Mouse (Mus musculus): ENCODE measurements around the gene Msl1.

Msl1 gene

DNA sequence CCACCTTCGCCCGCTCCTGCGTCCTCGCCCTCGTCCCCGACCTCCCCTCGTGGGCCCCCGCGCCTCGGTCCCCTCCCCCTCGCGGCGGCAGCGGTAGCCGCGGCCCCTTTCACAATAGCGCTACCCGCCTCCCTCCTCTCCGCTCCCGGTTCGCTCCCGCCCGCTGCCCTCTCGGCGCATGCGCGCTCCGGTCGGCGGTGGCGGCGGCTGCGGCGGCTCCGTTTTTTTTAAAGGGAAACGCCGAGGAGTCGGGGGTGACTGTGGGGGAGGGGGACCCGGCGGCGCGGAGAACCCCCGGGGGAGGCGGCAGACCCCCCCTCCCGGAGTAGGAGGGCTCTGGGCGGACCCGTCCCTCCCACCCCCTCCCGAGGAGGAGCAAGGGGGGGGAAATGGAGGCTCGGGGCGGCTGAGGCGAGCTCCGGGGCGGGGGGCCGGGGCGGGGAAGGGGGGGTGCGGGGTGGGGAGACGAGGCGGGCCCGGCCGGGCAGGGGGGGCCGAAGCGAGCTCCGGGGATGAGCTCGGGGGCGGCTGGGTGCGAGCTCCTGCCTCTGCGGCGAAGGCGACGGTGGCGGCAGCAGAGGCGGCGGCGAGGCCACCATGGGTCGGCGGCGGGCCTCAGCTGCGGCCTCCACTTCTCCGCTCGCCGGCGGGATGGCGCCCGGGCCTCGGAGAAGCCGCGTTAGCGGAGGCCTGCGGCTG lies at the start of gene Msl1:
Gene Msl1, plus strand, starts transcription at position 502 of the 699 bp plus-strand sequence.
- DNase-seq (ENCODE audit: low spot score in 2 of 2): peak; percentile 93 to 94

DNA sequence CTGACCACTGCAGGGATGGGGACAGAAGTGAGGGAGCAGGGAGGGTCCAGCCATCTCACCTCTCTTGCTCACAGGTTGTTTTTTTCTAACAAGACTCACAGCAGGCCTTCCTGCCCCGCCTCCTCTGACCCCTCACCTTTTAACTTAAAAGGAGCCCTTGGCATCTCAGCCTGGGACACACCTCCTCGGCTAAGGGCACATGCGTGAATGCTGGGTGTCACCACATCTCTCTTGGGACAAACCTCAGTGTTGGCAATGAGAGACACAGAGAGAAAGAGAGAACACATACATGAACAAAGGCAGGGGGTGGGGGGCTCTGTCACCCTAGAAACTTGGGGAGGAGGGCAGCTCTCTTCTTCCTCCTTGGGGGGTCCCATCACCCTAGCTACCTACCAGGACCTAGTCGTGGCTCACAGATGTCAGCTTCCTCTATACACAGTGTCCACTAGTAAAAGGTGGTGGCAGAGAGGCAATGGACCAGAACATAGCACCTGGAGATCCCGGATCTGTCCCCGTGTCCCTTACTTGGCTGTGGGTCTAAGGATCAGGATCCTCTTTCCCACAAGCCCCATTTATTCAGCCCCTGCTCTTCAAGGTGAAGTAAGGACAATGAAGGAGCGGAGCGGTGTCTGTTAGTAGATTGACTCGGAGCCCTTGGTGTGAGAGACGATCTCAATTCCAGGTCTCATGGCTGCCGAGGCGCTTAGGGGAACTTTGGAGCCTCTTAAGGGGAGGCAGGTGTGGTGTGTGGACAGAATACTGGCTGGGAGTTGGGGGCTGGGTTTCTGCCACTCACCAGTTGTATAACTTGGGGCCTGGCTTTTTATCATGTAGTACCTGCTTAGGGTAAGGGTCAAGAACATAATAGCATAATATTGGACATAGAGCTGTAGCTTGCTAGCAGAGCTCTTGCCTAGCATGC lies 49.1 kb upstream of the Msl1 start:
- DNase-seq (ENCODE audit: low spot score in 2 of 2): no peak

DNA sequence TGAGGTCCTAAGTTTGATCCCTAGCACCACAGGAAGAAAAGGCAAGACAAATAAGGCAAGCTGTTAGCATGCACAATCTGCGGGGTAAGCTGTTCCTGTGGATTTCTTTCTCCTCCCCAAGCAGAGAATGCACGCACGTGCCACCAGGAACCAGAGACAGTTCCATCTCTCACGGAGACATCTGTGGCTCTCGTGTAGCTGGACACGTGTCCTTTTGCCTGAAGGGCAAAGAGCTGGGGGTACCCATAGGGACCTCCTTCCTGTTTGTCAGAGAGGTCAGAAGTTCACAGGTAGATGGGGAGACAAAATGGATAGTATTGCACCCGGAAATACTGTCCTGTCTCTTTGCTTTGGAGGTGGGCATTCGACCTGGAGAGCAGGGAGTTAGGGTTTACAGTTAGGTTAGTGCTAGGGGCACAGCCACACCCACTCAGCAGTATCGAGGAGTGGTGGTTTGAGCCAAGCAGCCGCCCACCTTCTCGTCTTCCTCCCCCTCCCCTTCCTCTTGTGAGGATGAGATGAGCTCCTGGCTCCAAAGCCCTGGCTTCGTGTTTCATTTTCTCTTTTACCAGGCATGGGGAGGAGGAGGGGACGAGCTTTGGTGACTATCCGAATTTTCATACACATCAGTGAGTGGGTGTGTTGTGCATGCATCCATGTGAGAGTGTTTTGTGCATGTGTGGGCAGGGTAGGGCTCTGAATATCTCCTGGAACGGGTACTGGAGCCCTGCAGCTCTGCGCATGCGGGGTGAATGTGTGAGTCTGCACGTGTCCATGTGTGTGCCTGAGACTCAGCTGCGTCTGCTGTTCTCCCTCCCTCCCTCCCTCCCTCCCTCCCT lies 48.2 kb upstream of the Msl1 start:
- DNase-seq (ENCODE audit: low spot score in 2 of 2): peak; percentile 95 to 98

DNA sequence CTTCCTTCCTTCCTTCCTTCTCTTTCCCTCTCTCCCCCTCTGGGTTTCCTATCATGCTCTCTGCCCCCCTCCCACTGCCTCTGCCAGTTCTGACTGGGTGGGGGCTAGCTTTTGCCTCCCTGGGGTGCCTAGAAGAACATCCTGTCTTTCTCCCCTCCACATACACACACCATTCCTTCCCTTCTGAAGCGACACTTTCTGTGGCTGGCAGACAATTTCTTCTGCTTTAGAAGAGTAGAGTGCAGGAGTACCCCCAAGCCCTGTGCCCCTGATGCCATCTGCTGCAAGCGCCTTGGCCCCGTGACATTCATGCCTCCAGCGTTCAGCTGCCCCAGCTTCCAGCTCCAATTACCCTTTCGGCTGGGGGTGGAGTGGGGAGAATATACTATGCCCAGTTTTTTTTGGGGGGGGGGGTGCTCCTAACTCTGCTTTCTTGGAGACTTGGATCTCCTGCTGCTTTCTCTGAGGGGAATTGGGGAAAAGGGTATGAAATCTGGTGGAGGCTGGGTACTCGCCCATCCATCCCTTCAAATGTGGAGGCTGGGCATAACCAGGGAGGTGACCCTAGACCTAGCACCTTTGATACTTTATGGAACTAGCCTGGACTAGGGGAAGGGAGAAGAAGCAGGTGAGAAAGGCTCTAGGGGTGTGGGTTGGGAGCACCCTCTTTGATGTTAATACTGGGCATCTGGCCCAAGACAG lies 47.4 kb upstream of the Msl1 start:
- peak in 1 of 2 experiments; percentile 58 for DNase-seq (ENCODE audit: low spot score in 2 of 2)

DNA sequence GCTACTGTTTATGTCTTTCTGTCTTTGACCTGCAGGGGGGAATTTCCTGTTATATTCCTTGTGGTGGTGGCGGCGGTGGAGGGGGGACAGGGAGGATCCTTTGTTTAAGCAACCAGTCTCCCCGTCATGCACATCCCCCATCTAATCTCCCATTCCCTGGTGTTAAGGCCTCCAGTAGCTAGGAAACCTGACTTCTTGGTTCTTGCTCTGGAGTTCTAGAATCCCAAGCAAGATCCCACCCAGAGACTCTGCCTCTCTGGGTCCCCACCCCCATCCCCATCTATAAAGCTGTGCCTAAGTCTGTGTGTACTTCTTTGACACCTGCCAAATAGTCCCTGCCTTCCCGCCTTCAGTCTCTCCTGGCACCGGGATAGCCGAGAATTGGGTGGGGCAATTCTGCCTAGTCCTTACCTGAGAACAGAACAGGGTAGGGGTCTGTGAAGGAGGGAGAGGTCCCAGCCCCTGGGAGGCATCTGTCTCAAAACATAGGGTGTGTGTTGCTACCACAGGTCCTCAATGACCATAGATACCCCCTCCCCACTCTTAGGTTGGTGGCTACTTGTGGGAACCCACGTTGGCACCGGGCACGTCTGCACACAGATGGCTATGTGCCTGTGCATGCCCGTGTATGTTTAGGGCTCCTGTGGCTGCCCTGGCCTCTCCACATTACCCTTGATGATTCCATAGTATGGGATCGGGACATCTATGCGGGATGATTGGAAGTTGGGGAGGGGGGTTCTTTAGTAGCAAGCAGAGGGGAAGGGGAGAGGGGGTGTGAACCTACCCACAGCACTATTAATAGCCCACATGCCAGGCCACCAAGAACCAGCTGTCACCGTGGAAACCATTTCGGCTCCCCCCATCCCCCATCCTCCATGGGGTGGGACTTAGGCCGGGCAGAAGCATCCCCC lies 46.6 kb upstream of the Msl1 start:
- peak in 1 of 2 experiments; percentile 72 for DNase-seq (ENCODE audit: low spot score in 2 of 2)

DNA sequence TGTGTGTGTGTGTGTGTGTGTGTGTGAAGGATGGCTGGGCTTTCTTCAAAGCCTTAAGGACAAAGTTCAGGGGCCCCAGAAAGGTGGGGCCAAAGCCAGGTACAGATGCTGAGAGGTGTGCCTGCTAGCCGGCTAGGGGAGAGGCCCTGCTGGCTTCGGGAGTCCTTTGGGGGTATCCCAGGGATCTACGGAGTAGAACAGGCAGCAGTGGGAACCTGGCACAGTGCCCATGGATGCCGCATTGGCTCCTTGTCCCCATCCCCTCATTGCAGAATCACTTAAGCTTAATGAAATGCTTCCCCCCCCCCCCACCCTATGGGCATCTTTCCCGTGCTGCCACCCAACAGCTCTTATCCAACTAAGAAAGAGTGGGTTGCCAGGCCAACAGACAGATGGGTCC lies 45.6 kb upstream of the Msl1 start:
- DNase-seq (ENCODE audit: low spot score in 2 of 2): peak; percentile 84 to 85

DNA sequence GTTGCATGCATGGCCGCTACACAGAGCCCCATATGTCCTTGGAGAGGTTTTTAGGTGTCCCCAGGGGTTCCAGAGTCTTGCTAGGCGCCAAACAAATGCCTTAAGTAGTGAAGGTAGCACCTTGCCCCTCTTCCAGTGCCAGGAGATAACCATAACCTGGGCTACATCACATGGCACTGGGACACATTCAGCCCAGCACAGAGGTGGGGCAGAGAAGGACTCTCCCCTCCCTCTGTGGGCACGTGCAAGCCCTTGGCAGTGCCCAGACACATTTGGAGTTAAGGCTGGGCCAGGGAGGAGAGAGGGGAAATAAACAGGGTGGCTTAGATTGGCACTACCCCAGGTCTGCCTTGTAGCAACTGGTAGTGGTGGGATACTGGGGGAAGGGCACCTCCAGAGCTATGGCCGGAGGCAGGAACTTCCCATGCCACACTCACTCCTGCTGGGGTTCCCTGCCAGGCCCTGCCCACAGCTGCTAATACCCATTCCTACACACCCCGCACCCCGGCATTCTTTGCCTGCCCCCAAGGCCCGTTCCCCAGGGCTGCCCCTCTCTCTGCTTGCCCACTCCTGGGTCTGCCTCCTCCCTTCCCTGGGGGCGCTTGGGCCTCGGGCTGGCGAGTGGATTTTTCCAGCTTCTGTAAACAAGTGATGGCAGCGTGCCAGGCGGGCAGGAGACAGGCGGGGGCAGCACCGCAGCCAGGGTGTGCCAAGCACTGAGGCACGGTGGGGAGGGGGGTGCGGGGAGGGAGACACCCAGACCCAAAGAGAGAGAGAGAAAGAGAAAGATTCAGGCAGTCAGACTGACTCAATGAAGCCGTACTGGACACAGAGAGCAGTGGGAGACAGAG lies 44.7 kb upstream of the Msl1 start:
- peak; percentile 92 to 93 for DNase-seq (ENCODE audit: low spot score in 2 of 2)

DNA sequence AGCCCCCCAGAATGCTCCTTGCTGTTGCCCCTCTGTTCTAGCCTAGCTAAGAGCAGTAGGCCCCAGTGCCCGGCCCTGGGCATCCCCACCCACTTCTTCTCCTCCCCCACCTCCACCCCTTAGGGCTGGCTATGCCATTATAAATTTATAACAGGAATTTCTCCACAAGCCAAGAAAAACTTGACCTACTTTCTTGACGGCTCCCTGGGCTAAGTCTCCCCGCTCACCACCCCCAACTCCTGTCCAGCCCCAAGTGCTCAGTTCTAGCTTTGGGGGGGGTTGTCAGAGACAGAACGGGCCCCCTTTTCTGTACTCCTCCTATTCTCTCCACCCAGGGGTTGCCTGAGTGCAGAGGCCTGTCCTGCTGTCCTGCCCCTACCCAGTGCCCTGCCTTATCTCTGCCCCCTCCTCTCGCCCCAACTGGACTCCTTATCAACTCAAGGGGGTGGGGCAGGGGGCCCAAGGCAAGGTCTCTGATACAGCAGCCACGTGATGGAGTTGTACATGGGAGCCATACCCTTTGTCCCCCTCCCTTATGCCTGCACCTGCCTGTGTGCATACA lies 44.0 kb upstream of the Msl1 start:
- DNase-seq (ENCODE audit: low spot score in 2 of 2): no peak

DNA sequence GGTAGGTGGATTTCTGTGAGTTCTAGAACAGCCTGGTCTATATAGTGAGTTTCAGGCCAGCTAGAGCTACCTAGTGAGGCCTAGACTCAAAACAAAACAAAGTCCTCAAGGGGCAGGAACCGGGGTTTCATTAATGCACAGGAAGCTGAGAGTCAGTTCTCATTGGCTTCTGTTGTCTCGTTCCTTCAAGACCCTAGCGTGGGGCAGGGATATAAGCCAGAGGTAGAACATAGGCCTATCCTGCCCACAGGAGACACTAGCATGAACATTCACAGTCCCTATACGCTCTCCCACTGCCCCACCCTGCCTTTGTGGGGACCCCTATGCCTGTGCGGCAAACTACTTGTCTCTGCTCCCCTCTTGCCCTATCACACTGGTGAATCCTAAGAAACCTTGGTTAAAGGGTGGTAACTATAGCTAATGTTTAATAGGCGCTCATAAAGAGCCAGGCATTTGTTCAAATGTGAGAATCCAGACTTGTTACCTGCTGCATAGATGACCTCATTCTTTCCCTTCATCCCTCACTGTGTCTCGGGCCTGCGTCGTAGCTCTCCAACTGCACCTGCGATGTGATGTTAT lies 42.7 kb upstream of the Msl1 start:
- DNase-seq (ENCODE audit: low spot score in 2 of 2): no peak

DNA sequence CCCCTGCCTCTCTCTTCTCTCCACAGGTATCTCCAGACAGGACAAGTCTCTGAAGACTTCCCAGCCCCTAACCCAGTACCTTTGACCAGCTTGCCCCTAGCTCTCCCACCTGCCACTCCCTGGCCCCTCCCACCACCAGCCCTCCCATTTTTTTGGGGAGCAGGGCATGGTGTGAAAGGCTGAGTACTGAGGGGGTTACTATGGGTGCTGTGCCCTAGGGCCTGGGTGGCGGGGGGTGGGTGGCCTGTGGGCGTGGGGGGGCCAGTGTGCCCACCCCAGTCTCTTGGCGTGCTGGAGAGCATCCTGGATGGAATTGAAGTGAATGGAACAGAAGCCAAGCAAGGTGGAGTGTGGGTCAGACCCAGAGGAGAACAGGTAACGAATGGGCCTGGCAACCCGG lies 42.1 kb upstream of the Msl1 start:
- no peak for DNase-seq (ENCODE audit: low spot score in 2 of 2)

DNA sequence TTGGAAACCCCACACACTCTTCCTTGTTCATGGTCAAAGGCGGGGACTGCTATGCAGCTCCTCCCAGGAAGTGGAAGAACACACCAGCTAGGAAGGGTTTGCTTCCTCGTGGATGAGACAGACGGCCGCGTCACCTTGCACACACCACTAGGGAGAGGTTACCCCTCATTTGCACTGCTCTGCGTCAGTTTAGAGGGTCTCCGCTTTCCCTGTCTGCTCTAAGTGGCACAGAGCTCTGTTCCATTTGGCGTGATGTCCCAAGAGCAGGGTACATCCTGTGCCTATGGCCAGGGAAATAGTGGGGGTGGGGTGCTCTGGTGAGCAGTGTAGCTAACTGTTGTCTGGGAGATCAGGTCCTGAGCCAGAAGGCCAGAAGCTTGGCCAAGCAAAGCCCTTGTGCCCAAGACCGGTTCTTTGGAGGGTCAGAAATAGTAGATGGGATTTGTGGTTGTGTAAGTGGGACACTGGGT lies 41.1 kb upstream of the Msl1 start:
- peak in 1 of 2 experiments; percentile 80 for DNase-seq (ENCODE audit: low spot score in 2 of 2)

DNA sequence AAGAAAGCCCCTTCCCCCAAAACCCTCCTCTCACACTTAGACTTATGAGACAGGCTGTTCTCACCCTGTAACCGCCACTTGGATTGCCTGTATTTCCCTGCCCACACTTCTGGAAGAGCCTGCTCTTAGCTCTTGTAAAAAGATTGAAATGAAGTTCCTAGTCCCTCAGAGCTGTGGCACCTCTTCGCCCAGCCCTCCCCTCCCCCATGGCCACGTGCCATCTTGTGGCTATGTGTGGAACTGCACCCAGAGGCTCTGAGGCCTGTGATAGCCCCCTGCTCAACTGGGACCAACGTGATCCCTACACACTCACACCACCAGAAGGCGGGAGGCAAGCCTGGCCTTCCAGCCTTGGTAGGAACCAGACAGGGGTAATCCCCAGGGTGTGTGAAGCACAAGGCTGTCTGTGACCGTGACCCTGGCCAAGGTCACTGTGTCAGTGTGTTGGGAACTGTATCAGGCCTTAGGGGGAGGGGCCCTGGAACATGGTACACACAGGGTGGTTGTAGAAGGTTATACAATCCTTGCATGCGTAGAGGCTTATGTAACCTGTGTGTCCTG lies 40.6 kb upstream of the Msl1 start:
- peak in 1 of 2 experiments; percentile 81 for DNase-seq (ENCODE audit: low spot score in 2 of 2)

DNA sequence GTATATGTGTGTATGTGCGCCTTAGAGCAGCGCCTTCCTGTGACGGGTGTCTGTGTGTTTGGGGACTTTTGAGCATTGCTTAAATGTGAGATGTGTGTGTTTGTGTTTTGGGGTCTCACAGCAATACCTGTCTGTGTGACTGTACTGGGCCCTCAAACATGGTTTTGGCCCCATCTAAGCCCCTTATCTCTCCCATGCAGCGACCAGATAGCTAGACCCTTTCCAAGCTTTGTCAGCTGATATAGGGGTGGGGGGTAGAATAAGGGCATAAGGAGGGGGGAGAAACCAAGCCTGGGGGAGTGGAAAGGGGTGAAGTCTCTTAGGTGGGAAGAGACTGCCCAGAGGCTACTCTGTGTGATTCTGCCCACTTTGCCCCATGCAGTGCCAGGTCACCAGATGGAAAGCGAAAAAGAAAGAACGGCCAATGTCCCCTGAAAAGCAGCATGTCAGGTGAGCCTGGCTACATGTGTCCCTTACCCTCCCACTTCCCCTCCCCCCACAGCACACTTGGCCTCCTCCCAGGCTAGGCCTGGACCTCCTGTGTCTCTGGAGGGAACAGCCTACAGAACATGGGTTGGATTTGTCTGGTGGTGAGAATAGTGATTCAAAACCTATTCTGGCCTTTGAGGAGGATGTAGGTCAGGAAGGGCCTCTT lies 39.5 kb upstream of the Msl1 start:
- DNase-seq (ENCODE audit: low spot score in 2 of 2): no peak

DNA sequence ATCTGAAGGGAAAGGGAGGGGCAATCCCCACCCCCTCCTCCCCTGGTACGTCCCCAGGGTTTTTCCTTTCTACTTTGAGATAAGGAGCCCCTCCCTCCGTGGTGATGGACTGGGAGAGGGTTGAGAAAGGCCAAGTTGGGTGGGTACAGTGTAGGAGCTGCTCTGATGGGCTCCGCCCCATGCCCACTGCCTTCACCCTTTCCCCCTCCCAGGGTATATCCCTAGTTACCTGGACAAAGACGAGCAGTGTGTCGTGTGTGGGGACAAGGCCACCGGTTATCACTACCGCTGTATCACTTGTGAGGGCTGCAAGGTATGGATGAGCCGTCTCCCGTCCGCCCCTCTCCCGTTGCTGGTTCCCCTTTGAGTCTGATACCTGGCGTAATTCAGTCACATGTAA lies 38.6 kb upstream of the Msl1 start:
- no peak for DNase-seq (ENCODE audit: low spot score in 2 of 2)

DNA sequence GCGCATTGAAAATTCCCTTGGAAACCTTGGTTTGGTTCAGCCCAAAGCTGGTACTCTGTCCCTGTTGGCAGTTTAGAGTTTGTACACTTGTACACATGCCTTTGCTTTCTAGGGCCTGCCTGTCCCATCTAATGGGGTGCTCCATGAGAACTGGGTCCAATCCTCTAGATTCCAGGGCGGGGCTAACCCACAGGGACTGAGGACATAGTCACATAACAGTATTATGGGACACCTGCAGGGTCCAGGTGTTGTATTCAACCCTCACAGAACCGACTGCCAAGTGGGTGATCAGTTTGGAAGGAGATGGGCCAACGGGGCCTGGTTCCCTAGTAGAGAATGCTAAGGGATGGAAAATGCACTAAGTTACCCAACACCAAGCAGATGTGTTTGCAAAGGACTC lies 33.4 kb upstream of the Msl1 start:
- DNase-seq (ENCODE audit: low spot score in 2 of 2): no peak

DNA sequence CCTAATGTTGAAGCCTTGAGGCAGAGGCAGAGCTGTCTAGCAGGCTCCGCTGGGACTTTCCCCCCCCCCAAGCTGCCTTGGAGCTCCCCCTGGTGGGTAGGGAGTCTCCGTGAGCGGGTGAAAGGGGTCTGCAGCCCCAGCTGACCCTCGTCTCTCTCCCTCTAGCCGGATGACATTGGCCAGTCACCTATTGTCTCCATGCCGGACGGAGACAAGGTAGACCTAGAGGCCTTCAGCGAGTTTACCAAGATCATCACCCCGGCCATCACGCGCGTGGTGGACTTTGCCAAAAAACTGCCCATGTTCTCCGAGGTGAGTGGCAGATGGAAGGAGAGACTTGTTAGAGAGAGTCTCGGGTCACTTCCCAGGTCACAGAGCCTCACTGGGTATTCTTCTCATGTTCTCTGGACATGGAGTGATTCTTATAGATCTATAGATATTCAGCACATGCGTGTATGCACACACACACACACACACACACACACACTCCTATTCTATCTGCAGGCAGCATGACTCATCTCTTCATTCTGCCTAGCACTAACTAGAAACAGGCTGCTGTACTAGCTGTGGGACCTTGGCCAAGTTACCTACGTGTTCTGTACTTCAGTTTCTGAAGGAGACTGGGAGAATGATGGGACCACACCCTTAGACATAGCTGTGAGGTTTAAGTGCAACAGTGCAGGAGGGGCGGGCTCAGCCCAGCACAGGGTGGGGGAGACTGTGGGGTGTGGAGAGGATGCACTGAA lies 32.4 kb upstream of the Msl1 start:
- DNase-seq (ENCODE audit: low spot score in 2 of 2): peak; percentile 62 to 73

DNA sequence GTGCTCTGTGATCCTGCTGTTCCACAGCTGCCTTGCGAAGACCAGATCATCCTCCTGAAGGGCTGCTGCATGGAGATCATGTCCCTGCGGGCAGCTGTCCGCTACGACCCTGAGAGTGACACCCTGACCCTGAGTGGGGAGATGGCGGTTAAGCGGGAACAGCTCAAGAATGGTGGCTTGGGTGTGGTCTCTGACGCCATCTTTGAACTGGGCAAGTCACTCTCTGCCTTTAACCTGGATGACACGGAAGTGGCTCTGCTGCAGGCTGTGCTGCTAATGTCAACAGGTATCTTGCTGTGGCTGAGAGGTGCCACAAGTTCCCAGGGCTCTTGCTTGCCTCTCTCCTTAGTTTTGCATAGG lies 31.8 kb upstream of the Msl1 start:
- peak in 1 of 2 experiments; percentile 44 for DNase-seq (ENCODE audit: low spot score in 2 of 2)
